In genomic region chr19:46338331-46338936, GRCm38 (mm10) we compare ENCODE assay signal across 8 mouse cellular contexts. TPM values are rescaled to one million over a fixed set of nuclear protein-coding genes. Genes with fewer than 3 reads are reported as not detected.
DNase-seq lines count a peak whose midpoint lies in the region; ATAC-seq and TF ChIP-seq lines count a peak whose summit lies in the region.

Gene Cuedc2 (minus strand): TSS chr19:46338702.

- peak; percentile 98 for DNase-seq in A20 (ENCODE audit: low read depth, low spot score)
- DNase-seq in heart, adult 9 months (ENCODE audit: low spot score in 2 of 2): peak; percentile 95 to 99
- DNase-seq in monocyte, adult 2 months (ENCODE audit: low read depth in 1 of 2, low spot score in 2 of 2): peak; percentile 83 to 94
- DNase-seq in spleen, postnatal 36 days (ENCODE audit: low spot score in 2 of 2): peak; percentile 93 to 97

- TF ChIP-seq CTCF in bone marrow macrophage, adult 2 months (IDR thresholded peaks at IDR 0.05; ENCODE audit: low read depth, low read length): no peak
- no peak for TF ChIP-seq CTCF in embryonic fibroblast, embryonic 13.5 days (IDR thresholded peaks at IDR 0.05; ENCODE audit: borderline replicate concordance, insufficient read depth, low read length)

- H3K27me3 ChIP-seq in kidney, embryonic 14.5 days (ENCODE audit: control insufficient read depth, insufficient read depth, low read length): no peaks in the 10 kb centered on the region
- 0 out of 2 replicates have a peak, but pooled peaks cover 5% of the 10 kb centered on the region for H3K27me3 ChIP-seq in limb, embryonic 15.5 days

- H3K36me3 ChIP-seq in kidney, embryonic 14.5 days (ENCODE audit: control insufficient read depth, insufficient read depth, low read length): no peaks in the 10 kb centered on the region
- no peaks in the 10 kb centered on the region for H3K36me3 ChIP-seq in limb, embryonic 15.5 days

- TF ChIP-seq POLR2A in bone marrow macrophage, adult 2 months (IDR thresholded peaks at IDR 0.05; ENCODE audit: borderline replicate concordance, low read depth, low read length): no peak
- TF ChIP-seq POLR2A in embryonic fibroblast, embryonic 13.5 days (IDR thresholded peaks at IDR 0.05; ENCODE audit: low read depth, low read length): peak; percentile 57

- WGBS in kidney, embryonic 14.5 days: 0% methylated on average over 31 of the region's 31 CpGs
- WGBS in limb, embryonic 15.5 days: under 1% methylated on average over 31 of the region's 31 CpGs

- H3K4me3 ChIP-seq in bone marrow macrophage, adult 2 months (ENCODE audit: insufficient read depth, low read length): peak within 1 kb of the TSS; percentile 74
- H3K4me3 ChIP-seq in embryonic fibroblast, embryonic 13.5 days (ENCODE audit: insufficient read depth, low read length): peak within 1 kb of the TSS; percentile 59
- H3K4me3 ChIP-seq in kidney, embryonic 14.5 days (ENCODE audit: low read length): peak within 1 kb of the TSS; percentile 70
- peak within 1 kb of the TSS; percentile 74 for H3K4me3 ChIP-seq in limb, embryonic 15.5 days

- H3K4me2 ChIP-seq in kidney, embryonic 14.5 days (replicated peaks; ENCODE audit: low read depth, low read length): peak within 1 kb of the TSS; percentile 44
- peak within 1 kb of the TSS; percentile 73 for H3K4me2 ChIP-seq in limb, embryonic 15.5 days

- peak; percentile 89 for ATAC-seq in kidney, embryonic 14.5 days (ENCODE audit: low FRiP score, low TSS enrichment)
- peak; percentile 81 for ATAC-seq in limb, embryonic 15.5 days (ENCODE audit: insufficient number of reproducible peaks, low FRiP score, low TSS enrichment, low read depth)

- peak within 1 kb of the TSS; percentile 99 for H3K27ac ChIP-seq in bone marrow macrophage, adult 2 months (ENCODE audit: insufficient read depth, low read depth, low read length)
- H3K27ac ChIP-seq in embryonic fibroblast, embryonic 13.5 days (ENCODE audit: insufficient read depth, low read length): peak within 1 kb of the TSS; percentile 55
- no peak within 1 kb of the TSS for H3K27ac ChIP-seq in kidney, embryonic 14.5 days (ENCODE audit: low read depth, low read length)
- peak within 1 kb of the TSS; percentile 78 for H3K27ac ChIP-seq in limb, embryonic 15.5 days

- peaks cover 22% of the 10 kb centered on the region for H3K4me1 ChIP-seq in bone marrow macrophage, adult 2 months (ENCODE audit: control insufficient read depth, insufficient read depth, low read length)
- H3K4me1 ChIP-seq in embryonic fibroblast, embryonic 13.5 days (ENCODE audit: control insufficient read depth, insufficient read depth, low read length): no peaks in the 10 kb centered on the region
- H3K4me1 ChIP-seq in kidney, embryonic 14.5 days (ENCODE audit: control insufficient read depth, insufficient read depth, low read length): peaks cover 15% of the 10 kb centered on the region; the same call in 1 of the 2 replicates
- H3K4me1 ChIP-seq in limb, embryonic 15.5 days: peaks cover 25% of the 10 kb centered on the region

- no peaks in the 10 kb centered on the region for H3K9me3 ChIP-seq in kidney, embryonic 14.5 days (ENCODE audit: control insufficient read depth, low read length)
- H3K9me3 ChIP-seq in limb, embryonic 15.5 days: no peaks in the 10 kb centered on the region

- peak within 1 kb of the TSS; percentile 76 for H3K9ac ChIP-seq in kidney, embryonic 14.5 days (ENCODE audit: low read depth, low read length)
- H3K9ac ChIP-seq in limb, embryonic 15.5 days: peak within 1 kb of the TSS; percentile 64

RNA-seq across cellular contexts. Expression of gene Cuedc2, which starts in this region (rescaled TPM):
- polyA plus RNA-seq in bone marrow macrophage, adult 2 months (2012; ENCODE audit: insufficient read depth, insufficient read length, missing spikeins): 136 and 163 TPM in 2 replicates
- polyA plus RNA-seq in embryonic fibroblast, embryonic 13.5 days (2011; ENCODE audit: insufficient read length, low read depth, missing spikeins): 62.4 and 67.7 TPM in 2 replicates
- 164 and 165 TPM in 2 replicates for polyA plus RNA-seq in kidney, embryonic 14.5 days (2014; fragmentation: Nextera tagmentation; extraction: Ambion mirVana)
- polyA plus RNA-seq in limb, embryonic 15.5 days (2015; fragmentation: Nextera tagmentation; extraction: Ambion mirVana): 150 and 176 TPM in 2 replicates
